Mouse (Mus musculus): ENCODE results near the gene Thoc3. TPM values are rescaled to one million over a fixed set of nuclear protein-coding genes. Genes with fewer than 3 reads are reported as not detected.

Gene Thoc3
- 12.3 and 12.7 TPM in 2 replicates for polyA plus RNA-seq (2012; rRNA removed)

GRCm38 (mm10) chr13:54468098-54469011, at the start of gene Thoc3:
Thoc3 (minus strand) TSS chr13:54468849.

GRCm38 (mm10) chr13:54503604-54504521, 35.2 kb upstream of the Thoc3 start, which contains the start of gene Simc1:
Simc1 (plus strand) TSS chr13:54503779.

Other genes with a start within 250 kb of the Thoc3 start
- gene Cplx2, start 97.5 kb downstream of the Thoc3 start, polyA plus RNA-seq (2012; rRNA removed) = 2.3 TPM in 2 replicates
- gene Simc1, start 34.9 kb upstream of the Thoc3 start, polyA plus RNA-seq (2012; rRNA removed) = 2.4 and 2.9 TPM in 2 replicates
- gene 4833439L19Rik, start 96.6 kb upstream of the Thoc3 start, polyA plus RNA-seq (2012; rRNA removed) = 25.3 and 27.0 TPM in 2 replicates
- 8.0 and 8.1 TPM in 2 replicates for gene Arl10, start 106.2 kb upstream of the Thoc3 start, polyA plus RNA-seq (2012; rRNA removed)
- 21.2 and 22.5 TPM in 2 replicates for gene Nop16, start 121.2 kb upstream of the Thoc3 start, polyA plus RNA-seq (2012; rRNA removed)
- 58.7 and 62.8 TPM in 2 replicates for gene Higd2a, start 121.4 kb upstream of the Thoc3 start, polyA plus RNA-seq (2012; rRNA removed)
- 9.7 and 9.9 TPM in 2 replicates for gene Cltb, start 142.5 kb upstream of the Thoc3 start, polyA plus RNA-seq (2012; rRNA removed)
- 15.0 and 15.7 TPM in 2 replicates for gene Faf2, start 152.9 kb upstream of the Thoc3 start, polyA plus RNA-seq (2012; rRNA removed)
- 18.2 and 21.5 TPM in 2 replicates for gene Rnf44, start 225.1 kb upstream of the Thoc3 start, polyA plus RNA-seq (2012; rRNA removed)
- 9.8 and 10.2 TPM in 2 replicates for gene Cdhr2, start 232.6 kb upstream of the Thoc3 start, polyA plus RNA-seq (2012; rRNA removed)